Mouse (Mus musculus): ENCODE data around the gene Ascl1.

Gene Ascl1

GRCm38 (mm10) chr10:87485721-87486620, 7.5 kb downstream of the Ascl1 start:
- DNase-seq (ENCODE audit: low spot score), result no peak

DNA sequence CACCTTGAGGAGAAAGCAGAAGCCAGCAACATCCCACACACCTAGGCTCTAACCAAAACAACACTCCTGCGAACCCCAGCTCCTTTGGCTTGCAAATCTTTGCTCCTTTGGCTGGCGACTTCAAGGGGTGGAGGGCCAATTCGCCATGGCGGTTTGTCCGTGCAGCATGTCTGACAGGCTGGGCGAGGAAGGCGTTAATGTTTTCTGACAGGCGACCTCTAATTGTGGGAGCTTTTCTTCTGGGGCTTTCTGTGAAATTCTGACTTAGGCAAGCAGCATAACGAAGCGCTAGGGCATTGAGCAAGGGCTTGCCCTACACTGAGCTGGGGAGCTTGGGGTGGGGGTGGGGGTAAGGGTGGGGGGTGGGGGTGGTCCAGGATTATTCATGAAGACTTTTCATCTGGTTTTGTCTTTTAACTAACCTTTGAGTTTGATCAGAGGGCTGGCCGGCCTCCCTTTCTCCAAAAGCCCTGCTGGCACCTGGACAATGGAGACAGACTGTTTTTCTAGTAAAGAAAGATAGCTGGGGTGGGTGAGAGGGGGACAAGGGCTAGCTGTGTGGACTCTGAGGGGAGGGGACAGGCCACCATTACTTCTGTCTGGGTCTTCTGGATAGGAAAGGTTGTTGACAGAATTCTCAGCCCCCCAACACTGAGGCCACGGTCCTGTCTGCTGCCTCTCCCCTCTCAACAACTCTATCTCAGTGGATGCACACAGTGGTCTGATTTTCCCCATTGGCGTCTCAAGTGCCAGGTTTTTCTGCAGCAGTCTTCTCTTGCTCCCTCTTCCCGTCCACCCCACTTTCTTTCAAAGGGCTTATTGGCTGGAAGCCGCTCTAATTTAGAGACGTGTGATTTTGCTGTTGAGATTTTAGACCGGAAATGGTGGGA, 8.4 kb downstream of the Ascl1 start:
- DNase-seq (ENCODE audit: low spot score), result no peak

DNA sequence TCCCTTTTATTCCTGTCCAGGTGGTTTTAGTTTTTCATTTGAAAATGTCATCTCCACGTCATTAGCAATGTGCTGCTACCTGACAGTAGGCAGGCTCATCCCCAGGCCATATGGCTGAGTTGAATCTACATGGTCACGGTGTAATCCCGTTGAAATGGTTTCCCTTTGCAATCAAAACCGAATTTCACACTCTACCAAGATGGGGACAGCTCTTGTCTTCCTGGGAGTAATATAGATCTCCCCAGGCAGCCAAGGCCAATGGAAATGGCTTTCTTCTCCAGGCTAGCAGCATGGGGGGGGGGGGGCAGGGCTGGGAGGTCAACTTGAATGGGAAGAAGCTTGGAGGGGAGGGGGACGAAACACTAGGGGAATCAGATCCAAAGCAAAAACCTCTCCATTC, 15.6 kb downstream of the Ascl1 start:
- DNase-seq (ENCODE audit: low spot score), result no peak

- no peak for DNase-seq (ENCODE audit: low spot score)
Measured at GRCm38 (mm10) chr10:87474971-87475370, 18.5 kb downstream of the Ascl1 start.

GRCm38 (mm10) chr10:87473475-87474131, 19.9 kb downstream of the Ascl1 start:
- no peak for DNase-seq (ENCODE audit: low spot score)

- no peak for DNase-seq (ENCODE audit: low spot score)
Measured at GRCm38 (mm10) chr10:87450777-87451176, 42.7 kb downstream of the Ascl1 start.

- DNase-seq (ENCODE audit: low spot score), result no peak
Measured at GRCm38 (mm10) chr10:87449368-87449767, 44.1 kb downstream of the Ascl1 start.

DNA sequence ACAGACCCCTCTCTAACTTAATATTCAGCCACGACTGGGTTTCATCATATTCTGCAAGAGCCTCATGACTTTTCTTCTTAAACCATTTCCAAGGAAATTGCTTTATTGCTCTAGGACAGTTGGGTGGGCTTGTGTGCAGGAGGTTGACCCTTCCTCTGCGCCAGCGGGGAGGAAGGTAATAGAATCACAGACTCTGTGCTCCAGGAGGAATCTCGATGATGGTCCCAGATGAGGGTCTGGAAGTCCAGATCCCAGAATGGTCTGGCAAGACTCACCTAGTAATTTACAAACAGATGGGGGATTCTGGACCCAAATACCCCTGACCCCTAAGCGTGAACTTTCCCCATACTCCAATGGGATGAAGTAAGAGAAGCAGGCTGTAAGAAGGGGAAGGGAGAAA, 45.2 kb downstream of the Ascl1 start:
- DNase-seq (ENCODE audit: low spot score), result no peak

DNA sequence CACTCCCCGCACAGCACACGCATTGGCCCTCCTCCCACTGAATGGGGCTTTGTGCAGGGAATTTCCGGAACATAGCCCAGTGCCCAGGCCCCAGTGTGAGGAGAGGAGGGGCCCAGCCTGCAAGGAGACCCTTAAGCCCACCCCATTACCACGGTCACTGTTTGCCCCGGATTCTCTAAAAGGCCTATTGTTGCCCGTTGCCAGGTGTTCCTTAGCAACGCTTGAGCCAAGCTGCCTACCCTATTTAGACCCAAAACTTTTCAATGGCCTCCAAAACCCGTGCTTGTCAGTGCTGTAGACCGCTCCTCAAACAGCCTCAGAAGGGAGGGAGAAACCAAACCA, 45.7 kb downstream of the Ascl1 start:
- no peak for DNase-seq (ENCODE audit: low spot score)

GRCm38 (mm10) chr10:87446829-87447753, 46.4 kb downstream of the Ascl1 start:
- no peak for DNase-seq (ENCODE audit: low spot score)

GRCm38 (mm10) chr10:87446139-87446828, 47.2 kb downstream of the Ascl1 start:
- DNase-seq (ENCODE audit: low spot score), result no peak

All from testis, postnatal 10 days (tissue).